Mouse (Mus musculus) liver, embryonic 13.5 days (tissue): ENCODE data around the gene Samd1. TPM values are rescaled to one million over a fixed set of nuclear protein-coding genes. Genes with fewer than 3 reads are reported as not detected.
A peak's percentile ranks its signal among the peaks of the same experiment; 100 is the strongest.

ENCODE experiments used
- ATAC-seq: fragments of 200-750 bp; cut with Nextera tagmentation; 2 replicates; pipeline ENCODE4 v1.8.0; 2017; ENCODE audit warnings: low read depth, mild to moderate bottlenecking, moderate number of reproducible peaks, moderate library complexity
- DNase-seq: peaks from one replicate; pipeline ENCODE4 v3.0.0; 2022
- H3K27ac ChIP-seq: fragments of 300-500 bp; sonication (generic); 2 replicates; pipeline ENCODE4 v1.5.1; 2015; ENCODE audit warnings: moderate library complexity, mild to moderate bottlenecking, inconsistent platforms
- H3K27me3 ChIP-seq: fragments of 300-500 bp; sonication (generic); 2 replicates; pipeline ENCODE4 v1.6.1; 2015; ENCODE audit warnings: mild to moderate bottlenecking, inconsistent platforms
- H3K36me3 ChIP-seq: fragments of 300-500 bp; sonication (generic); 2 replicates; pipeline ENCODE4 v1.6.1; 2015; ENCODE audit warnings: mild to moderate bottlenecking, inconsistent platforms
- H3K4me1 ChIP-seq: fragments of 300-500 bp; sonication (generic); replicated peaks from 2 replicates; pipeline ENCODE4 v1.6.1; 2015; ENCODE audit warnings: inconsistent platforms
- H3K4me2 ChIP-seq: fragments of 300-500 bp; sonication (generic); 2 replicates; pipeline ENCODE4 v1.6.1; 2015; ENCODE audit warnings: inconsistent platforms, mild to moderate bottlenecking, moderate library complexity
- H3K4me3 ChIP-seq: fragments of 300-500 bp; sonication (generic); replicated peaks from 2 replicates; pipeline ENCODE4 v1.5.1; 2015; ENCODE audit warnings: mild to moderate bottlenecking, inconsistent platforms
- H3K9ac ChIP-seq: fragments of 300-500 bp; sonication (generic); 2 replicates; pipeline ENCODE4 v1.6.1; 2015; ENCODE audit warnings: mild to moderate bottlenecking, inconsistent platforms
- H3K9me3 ChIP-seq: fragments of 300-500 bp; sonication (generic); replicated peaks from 2 replicates; pipeline ENCODE4 v1.6.1; 2016; ENCODE audit warnings: inconsistent platforms
- WGBS: fragments of 180-500 bp; shearing (Covaris S2); methylation state at CpG from one replicate; pipeline ENCODE4 v1.1.7; 2015; ENCODE audit not compliant: insufficient replicate concordance; 5-methylcytosine and 5-hydroxymethylcytosine counted together
- polyA plus RNA-seq: library from polyadenylated mRNA; unstranded; fragments of >200 nt; fragmentation: Nextera tagmentation; extraction: Ambion mirVana; gene quantifications from 2 replicates; pipeline ENCODE4 v1.2.1, GENCODE M21; 2015

Gene Samd1
- 5.8 and 6.9 TPM in 2 replicates for polyA plus RNA-seq

DNA sequence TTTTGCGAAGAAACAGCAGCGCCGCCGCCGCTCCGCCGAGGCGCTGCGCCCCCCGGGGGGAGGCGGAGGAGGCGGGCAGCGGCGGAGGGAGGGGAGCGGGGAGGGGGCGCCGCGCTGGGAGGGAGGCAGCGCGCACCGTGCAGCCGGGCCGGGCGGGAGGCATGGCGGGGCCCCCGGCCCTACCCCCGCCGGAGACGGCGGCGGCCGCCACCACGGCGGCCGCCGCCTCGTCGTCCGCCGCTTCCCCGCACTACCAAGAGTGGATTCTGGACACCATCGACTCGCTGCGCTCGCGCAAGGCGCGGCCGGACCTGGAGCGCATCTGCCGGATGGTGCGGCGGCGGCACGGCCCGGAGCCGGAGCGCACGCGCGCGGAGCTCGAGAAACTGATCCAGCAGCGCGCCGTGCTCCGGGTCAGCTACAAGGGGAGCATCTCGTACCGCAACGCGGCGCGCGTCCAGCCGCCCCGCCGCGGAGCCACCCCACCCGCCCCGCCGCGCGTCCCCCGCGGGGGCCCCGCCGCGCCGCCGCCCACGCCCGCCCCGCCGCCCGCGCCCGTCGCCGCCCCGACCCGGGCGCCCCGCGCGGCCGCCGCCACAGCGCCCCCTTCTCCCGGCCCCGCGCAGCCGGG lies at the start of gene Samd1:
TSS of gene Samd1 (plus strand) at position 162 of the 631 bp plus-strand sequence.
- Histone ChIP-seq H3K4me2 (peak within 1 kb of the TSS; percentile 97), H3K4me3 (peak within 1 kb of the TSS; percentile 88), H3K27ac (peak within 1 kb of the TSS; percentile 92), H3K4me1 (peaks cover 69% of the 10 kb centered on the region), H3K36me3 (peaks cover 48% of the 10 kb centered on the region), H3K9ac (peak within 1 kb of the TSS; percentile 91), H3K9me3 (no peaks in the 10 kb centered on the region), H3K27me3 (no peaks in the 10 kb centered on the region)
- under 1% methylated on average over 55 of the region's 112 CpGs for WGBS
- DNase-seq: peak; percentile 38
- ATAC-seq: no peak

DNA sequence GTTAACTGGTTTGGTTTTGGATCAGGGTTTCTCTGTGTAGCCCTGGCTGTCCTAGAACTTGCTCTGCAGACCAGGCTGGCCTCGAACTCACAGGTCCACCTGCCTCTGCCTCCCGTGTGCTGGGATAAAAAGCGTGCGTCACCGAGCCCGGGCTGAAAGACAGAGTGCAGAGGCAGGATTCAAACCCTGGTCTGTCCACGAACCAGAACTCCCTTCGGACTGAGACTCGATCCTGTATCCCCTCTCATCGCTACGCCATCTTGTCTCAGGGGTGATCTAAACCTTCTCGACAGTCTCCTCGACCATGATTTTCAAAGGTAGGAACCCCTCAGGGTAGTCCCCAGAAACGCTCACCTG lies 42.7 kb upstream of the Samd1 start:
- no peaks in the 10 kb centered on the region for H3K9me3 ChIP-seq
- 3% methylated on average over 14 of the region's 14 CpGs for WGBS

DNA sequence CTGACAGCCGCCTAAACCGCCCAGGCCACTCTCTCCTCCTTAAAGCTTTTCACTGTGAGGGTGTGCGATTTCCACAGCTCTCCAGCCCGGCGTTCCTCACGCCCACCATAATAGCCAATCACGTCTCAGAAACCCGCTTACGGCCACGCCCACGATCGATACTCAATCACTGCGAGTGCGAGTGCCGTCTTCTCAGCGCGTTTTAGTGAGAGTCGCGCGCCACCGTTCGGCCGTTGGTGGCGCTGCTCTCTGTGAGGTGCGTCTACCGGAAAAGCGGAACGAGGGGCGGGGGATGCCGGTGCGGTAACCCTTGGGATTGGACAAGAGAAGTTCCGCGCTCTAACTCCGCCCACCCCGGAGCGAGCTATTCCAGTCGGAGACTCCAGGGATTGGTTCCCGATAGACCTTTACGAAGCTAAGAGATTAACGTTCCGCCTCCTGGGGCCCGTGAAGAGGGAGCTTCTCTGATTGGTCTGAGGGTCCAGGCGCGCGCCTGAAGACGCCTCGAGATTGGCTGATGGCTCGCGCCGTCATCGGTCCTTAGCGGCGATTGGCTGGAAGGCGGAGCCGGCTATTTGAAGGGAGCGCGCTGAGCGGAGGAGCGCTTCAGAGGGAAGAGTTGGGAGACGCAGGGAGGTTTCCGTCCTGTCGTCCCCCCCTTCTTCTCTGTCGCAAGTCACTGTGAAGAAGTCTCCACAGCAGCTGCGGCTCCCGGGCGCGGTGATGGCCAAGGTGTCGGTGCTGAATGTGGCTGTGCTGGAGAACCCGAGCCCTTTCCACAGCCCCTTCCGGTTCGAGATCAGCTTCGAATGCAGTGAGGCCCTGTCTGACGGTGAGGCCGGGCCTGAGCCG lies 42.1 kb upstream of the Samd1 start, which contains the start of the genes Gm10644 and Asf1b:
TSS of gene Gm10644 (minus strand) at position 100 of the 852 bp plus-strand sequence.
TSS of gene Asf1b (plus strand) at position 402 of the 852 bp plus-strand sequence.
- ATAC-seq (peak; percentile 98), DNase-seq (peak; percentile 98)
- H3K27ac ChIP-seq: peak within 1 kb of the TSS; percentile 83
- H3K4me3 ChIP-seq: peak within 1 kb of the TSS; percentile 94
- H3K36me3 ChIP-seq: peaks cover 19% of the 10 kb centered on the region
- no peaks in the 10 kb centered on the region for H3K27me3 ChIP-seq
- H3K9ac ChIP-seq: peak within 1 kb of the TSS; percentile 92
- peaks cover 30% of the 10 kb centered on the region for H3K4me1 ChIP-seq
- H3K9me3 ChIP-seq: no peaks in the 10 kb centered on the region
- peak within 1 kb of the TSS; percentile 92 for H3K4me2 ChIP-seq
- under 1% methylated on average over 75 of the region's 75 CpGs for WGBS

More for the DNA sequence above, 42.7 kb upstream of the Samd1 start:
- no peaks in the 10 kb centered on the region for H3K27me3 ChIP-seq
- peaks cover 17% of the 10 kb centered on the region for H3K36me3 ChIP-seq
- H3K4me1 ChIP-seq: peaks cover 30% of the 10 kb centered on the region
- H3K9ac ChIP-seq: peak overlapping the region; percentile 63
- peak overlapping the region; percentile 94 for H3K4me3 ChIP-seq
- DNase-seq (no peak), ATAC-seq (no peak)
- peak overlapping the region; percentile 92 for H3K4me2 ChIP-seq
- H3K27ac ChIP-seq: peak overlapping the region; percentile 36; the same call in 1 of the 2 replicates

DNA sequence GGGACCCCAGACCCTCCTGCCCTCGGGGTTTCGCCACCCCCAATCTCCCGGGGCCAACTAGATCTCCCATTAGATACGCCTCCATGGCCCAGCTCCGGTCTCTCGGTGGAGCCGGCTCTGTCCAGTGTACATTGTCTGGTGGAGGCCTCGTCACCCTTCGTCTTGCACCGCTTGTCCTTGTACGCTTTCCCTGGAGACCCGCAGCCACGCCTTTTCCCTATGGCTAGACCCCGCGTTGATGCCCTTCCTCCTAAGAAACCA lies 41.6 kb upstream of the Samd1 start:
- Histone ChIP-seq H3K36me3 (peaks cover 19% of the 10 kb centered on the region), H3K4me2 (peak overlapping the region; percentile 92), H3K9me3 (no peaks in the 10 kb centered on the region), H3K4me1 (peaks cover 30% of the 10 kb centered on the region), H3K27me3 (no peaks in the 10 kb centered on the region), H3K4me3 (peak overlapping the region; percentile 94), H3K9ac (peak overlapping the region; percentile 92), H3K27ac (peak overlapping the region; percentile 83)
- 1% methylated on average over 15 of the region's 15 CpGs for WGBS
- DNase-seq (no peak), ATAC-seq (no peak)

DNA sequence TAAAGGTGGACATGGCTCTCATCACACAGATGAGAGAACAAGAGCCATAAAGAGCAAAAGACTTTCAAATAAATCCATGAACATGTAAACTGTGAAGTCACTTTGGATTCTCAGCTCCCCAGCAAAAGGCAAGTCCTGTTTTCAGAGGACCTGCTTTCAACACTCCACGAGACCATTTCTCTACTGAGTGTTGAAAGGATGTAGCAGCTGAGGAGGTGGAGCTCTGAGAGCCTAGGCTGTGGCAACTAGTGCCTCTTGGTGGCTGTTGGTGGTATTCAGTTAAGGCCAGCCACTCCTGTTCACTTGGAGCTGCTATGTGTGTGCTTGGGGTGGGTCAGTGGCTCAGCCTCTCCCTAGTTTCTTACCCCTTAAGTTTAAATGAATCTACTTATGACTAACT lies 40.7 kb upstream of the Samd1 start:
- peak; percentile 35 for DNase-seq
- H3K27ac ChIP-seq: no peak overlapping the region; the same call in 1 of the 2 replicates
- H3K4me3 ChIP-seq: peak overlapping the region; percentile 94
- H3K27me3 ChIP-seq: no peaks in the 10 kb centered on the region
- H3K9ac ChIP-seq: peak overlapping the region; percentile 92
- H3K4me2 ChIP-seq: peak overlapping the region; percentile 92
- ATAC-seq: no peak
- peaks cover 26% of the 10 kb centered on the region for H3K36me3 ChIP-seq
- peaks cover 30% of the 10 kb centered on the region for H3K4me1 ChIP-seq
- WGBS: 15% methylated on average over 1 of the region's 1 CpGs
- H3K9me3 ChIP-seq: no peaks in the 10 kb centered on the region

DNA sequence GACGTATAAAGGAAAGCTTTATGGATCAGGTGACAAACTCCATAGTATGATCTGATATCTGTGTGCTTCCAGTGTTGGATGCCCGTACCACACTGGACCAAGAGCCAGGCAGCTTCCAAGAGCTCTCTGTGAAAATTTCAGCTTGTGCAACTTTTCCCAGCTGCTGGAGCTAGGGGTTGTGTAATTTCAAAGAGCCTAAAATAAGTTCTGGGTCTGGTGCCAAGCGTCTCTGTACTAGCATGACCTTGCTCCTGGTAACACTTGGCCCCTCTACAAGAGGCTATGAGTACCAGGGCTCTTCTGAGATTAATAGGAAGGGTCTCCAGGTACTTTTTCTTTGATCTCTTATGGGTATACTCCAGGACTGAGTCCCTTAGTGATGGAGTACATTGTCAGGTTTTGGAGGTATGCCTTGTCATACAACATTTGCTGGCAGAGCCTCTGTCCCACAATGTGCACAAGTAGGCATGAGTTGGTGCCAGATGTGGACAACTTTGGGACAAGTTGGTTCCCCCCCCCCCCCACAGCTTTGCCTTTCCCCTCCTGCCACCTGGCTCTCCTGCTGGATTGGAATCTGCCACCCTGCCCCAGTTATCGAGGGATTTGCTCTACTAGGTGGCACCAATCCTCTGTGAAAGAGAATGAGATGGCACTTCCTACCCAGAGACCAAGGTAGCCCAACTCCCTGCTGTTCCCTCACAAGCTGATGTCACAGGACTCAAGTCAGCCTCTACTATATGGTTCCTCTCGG lies 33.3 kb upstream of the Samd1 start:
- H3K4me1 ChIP-seq: no peaks in the 10 kb centered on the region
- DNase-seq (no peak), ATAC-seq (no peak)
- H3K9me3 ChIP-seq: no peaks in the 10 kb centered on the region
- no peak overlapping the region for H3K4me3 ChIP-seq
- H3K9ac ChIP-seq: no peak overlapping the region
- no peak overlapping the region for H3K4me2 ChIP-seq
- peaks cover 74% of the 10 kb centered on the region for H3K36me3 ChIP-seq
- no peaks in the 10 kb centered on the region for H3K27me3 ChIP-seq
- 87% methylated on average over 5 of the region's 5 CpGs for WGBS
- H3K27ac ChIP-seq: no peak overlapping the region

DNA sequence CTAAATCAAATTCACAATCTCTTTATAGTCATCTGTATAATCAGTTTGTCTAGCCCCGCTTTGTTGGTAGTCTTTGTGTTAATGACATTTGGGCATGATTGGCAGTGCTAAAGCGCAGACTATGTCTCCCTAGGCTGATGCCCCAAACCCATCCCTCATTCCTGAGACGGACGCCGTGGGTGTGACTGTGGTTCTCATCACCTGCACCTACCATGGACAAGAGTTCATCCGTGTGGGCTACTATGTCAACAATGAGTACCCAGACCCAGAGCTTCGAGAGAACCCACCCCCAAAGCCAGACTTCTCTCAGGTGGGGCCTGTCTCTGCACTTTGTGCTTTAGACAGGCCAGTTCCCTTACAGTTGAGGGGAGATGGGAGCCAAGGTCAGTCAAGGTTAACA lies 29.8 kb upstream of the Samd1 start:
- Histone ChIP-seq H3K4me3 (no peak overlapping the region), H3K27me3 (no peaks in the 10 kb centered on the region), H3K36me3 (peaks cover 80% of the 10 kb centered on the region), H3K27ac (no peak overlapping the region), H3K4me1 (peaks cover 17% of the 10 kb centered on the region), H3K4me2 (no peak overlapping the region), H3K9ac (no peak overlapping the region), H3K9me3 (no peaks in the 10 kb centered on the region)
- DNase-seq (no peak), ATAC-seq (no peak)
- 86% methylated on average over 7 of the region's 7 CpGs for WGBS

DNA sequence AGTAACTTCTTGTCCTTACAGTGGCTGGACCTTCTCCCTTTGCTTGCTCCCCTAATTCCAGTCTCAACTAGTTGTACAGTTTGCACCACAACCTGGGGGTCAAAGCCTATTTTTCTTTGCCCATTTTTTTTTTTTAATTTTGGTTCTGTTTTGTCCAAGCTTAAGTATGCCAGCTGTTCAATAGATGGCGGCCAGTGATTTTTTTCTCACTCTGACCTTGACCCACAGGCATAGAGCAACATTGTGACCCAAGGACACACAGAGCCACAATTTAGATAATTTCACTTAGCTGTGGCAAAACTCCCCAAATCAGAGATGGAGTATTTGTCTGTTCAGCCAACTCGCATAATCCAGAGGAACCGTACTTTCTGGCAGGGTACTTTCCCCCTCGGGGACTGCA lies 26.4 kb upstream of the Samd1 start:
- H3K9ac ChIP-seq: no peak overlapping the region; the same call in 1 of the 2 replicates
- DNase-seq (no peak), ATAC-seq (no peak)
- H3K9me3 ChIP-seq: no peaks in the 10 kb centered on the region
- peak overlapping the region; percentile 23; the same call in 1 of the 2 replicates for H3K27ac ChIP-seq
- WGBS: 87% methylated on average over 4 of the region's 4 CpGs
- H3K36me3 ChIP-seq: peaks cover 51% of the 10 kb centered on the region
- peak overlapping the region; percentile 99 for H3K4me2 ChIP-seq
- no peaks in the 10 kb centered on the region for H3K27me3 ChIP-seq
- peaks cover 42% of the 10 kb centered on the region for H3K4me1 ChIP-seq
- H3K4me3 ChIP-seq: peak overlapping the region; percentile 94

DNA sequence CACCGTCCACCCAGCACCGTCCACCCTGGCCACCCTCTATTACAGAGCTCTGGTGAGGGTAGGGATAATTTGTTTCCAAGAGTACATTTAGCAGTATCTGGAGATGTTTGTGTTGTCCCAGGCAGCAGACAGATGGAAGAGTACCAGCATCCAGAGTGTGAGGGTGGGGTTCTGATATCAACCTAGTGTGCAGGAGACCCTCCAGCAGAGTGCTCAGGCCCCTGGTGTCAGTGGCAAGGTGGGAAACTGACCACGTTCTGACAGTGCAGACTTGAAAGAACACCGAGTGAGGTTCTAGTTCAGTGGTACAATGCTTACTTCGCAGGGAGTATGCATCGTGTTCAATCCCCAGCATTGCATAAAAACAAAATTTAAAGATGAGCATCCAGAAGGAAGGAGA lies 25.8 kb upstream of the Samd1 start:
- no peaks in the 10 kb centered on the region for H3K9me3 ChIP-seq
- H3K4me3 ChIP-seq: peak overlapping the region; percentile 94
- H3K36me3 ChIP-seq: peaks cover 46% of the 10 kb centered on the region
- DNase-seq: no peak
- no peaks in the 10 kb centered on the region for H3K27me3 ChIP-seq
- WGBS: 70% methylated on average over 6 of the region's 6 CpGs
- H3K9ac ChIP-seq: peak overlapping the region; percentile 83
- H3K4me1 ChIP-seq: peaks cover 47% of the 10 kb centered on the region
- peak overlapping the region; percentile 73 for H3K27ac ChIP-seq
- peak overlapping the region; percentile 99 for H3K4me2 ChIP-seq
- ATAC-seq: no peak

DNA sequence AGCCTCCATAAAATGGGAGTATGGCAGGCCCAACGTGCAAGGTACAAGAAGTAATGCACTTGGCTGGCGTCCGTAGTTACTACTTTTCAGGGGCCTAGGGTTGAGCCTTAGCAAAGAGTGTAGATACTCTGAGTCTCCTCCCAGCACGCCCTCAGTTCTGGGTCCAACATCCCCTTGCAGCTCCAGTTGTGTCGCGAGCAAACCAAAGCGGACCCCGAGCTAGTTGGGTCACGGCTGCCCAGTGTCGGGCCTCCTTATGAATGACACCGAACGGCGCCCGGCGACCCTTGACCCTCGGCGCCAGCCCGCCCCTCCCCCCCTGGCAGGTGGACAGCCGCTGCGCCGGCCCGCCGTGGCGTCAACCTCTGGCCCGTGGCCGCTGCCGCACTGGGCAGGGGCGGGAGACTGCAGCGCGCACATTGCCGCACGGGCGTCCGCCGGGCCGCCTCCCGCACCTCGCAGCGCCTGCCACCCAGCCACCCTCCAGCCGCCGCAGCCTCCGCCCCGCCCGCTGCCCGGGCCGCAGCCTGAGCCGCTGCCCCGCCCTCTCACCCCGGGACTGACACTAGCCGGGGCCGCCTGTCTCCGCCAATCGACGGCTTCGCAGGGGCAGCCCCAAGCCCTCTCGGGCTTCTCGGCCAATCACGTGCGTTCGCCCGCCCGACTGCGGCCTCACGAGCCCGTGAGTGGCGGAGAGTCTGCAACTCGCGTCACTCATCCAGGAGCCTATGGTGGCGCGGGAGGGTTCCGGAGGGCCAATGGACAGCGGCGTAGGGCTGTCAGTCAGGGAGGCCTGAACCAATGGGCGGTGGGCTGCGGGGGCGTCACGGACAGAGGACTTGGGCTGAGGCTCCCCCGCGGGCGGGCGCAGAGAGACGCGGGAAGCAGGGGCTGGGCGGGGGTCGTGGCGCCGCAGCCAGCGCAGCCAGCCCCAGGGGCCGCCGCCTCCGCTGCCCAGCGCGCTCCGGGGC lies 25.0 kb upstream of the Samd1 start, which contains the start of gene Prkaca:
TSS of gene Prkaca (plus strand) at position 844 of the 971 bp plus-strand sequence.
- ATAC-seq: peak; percentile 98
- H3K27me3 ChIP-seq: no peaks in the 10 kb centered on the region
- no peaks in the 10 kb centered on the region for H3K9me3 ChIP-seq
- peaks cover 55% of the 10 kb centered on the region for H3K4me1 ChIP-seq
- under 1% methylated on average over 71 of the region's 94 CpGs for WGBS
- peak; percentile 99 for DNase-seq
- H3K4me3 ChIP-seq: peak within 1 kb of the TSS; percentile 94
- peak within 1 kb of the TSS; percentile 99 for H3K4me2 ChIP-seq
- peak within 1 kb of the TSS; percentile 73 for H3K27ac ChIP-seq
- peak within 1 kb of the TSS; percentile 94 for H3K9ac ChIP-seq
- H3K36me3 ChIP-seq: peaks cover 38% of the 10 kb centered on the region
